Mouse (Mus musculus) frontal cortex, adult 2 months (tissue): ENCODE measurements at regions not wholly inside any gene's neighbourhood (a gene's known extent, or its start where the extent isn't known, plus 50 kb on each side); places are given as distances from the start of the nearest gene placed in this dataset.

Experiments used
- DNase-seq, 2 experiments: peaks; one replicate each; pipeline ENCODE4 v3.0.0; 2022; ENCODE audit warnings: low spot score in 1 of 2; ENCODE audit errors: extremely low spot score in 1 of 2

- peak in 1 of 2 experiments; percentile 42 for DNase-seq
Observed at GRCm38 (mm10) chrX:167152611-167153010, 56.5 kb downstream of the Tmsb4x start.

DNA sequence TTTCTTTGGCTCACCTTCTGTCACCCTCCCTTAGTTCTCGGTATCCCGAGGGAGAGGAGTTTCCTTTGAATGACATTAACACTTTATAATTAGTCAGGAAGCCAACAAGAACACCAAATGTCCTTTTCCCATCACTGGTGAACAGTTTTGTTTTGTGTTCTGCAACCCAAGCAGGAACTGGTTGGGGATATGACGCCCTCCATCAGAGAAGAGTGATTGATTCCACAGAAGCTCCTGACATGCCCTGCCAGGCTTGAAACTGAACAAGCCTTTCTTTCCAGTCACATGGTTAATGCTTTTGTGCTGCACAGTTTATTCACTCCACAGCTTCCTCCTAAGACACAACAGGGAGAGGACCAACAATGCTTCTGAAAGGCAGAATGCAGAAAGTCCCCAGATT lies 57.8 kb downstream of the Tmsb4x start:
- DNase-seq, result peak in 1 of 2 experiments; percentile 7

DNA sequence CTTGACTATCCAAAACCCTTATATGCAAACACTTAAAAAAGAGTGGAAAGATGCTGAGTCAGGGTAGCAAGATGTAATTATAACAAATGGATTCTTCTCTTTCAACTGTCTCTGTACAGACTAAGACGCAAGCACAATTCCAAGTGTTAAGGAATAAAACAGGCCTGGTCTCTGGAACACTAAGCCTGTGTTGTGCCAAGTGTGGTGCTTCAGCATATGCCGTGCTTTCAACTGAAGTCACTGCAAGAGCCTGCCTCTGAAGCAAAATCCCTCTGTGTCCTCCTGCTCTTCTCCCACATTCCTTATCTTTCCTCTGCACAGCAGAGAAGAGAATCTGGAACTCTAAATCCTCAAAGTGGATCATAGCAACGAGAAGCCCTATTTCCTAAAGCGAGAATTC lies 59.7 kb downstream of the Tmsb4x start:
- DNase-seq, result peak in 1 of 2 experiments; percentile 15

GRCm38 (mm10) chrX:167146513-167147360 lies 62.4 kb downstream of the Tmsb4x start:
- peak; percentile 21 to 36 for DNase-seq

DNA sequence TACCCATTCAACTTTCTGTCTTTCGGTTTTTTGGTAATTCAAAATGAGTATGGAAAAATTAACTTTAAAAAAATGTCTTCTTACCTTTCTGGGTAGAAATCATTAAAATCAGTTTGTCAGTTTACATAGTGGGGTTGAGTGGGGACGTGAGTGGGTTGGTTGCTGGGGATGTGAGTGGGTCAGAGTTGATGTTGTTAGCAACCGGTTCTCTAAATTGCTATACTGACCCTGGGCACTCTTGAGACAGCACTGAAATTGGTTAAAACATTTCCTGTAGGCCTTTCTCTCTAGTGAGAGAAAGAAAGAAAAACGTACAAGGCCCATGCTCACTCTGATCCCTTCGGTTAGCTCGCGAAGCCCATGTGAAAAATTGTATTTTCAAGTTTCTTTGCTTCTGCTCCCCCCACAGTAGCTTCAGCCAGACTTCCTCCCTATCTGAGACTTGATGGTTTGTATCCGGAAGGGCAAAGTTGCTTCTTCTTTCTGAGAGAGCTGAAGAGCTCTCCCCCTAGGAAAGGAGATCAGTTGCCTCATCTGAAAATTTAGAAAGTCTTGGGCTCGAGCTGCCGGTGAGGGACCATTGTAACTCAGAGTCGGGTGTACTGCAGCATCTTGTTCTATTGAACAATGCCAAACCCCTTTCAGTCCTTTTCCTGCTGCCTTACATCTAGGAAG lies 63.5 kb downstream of the Tmsb4x start:
- DNase-seq, result no peak

GRCm38 (mm10) chrX:167139110-167139509 lies 70.0 kb downstream of the Tmsb4x start:
- DNase-seq, result no peak

GRCm38 (mm10) chrX:167134250-167134649 lies 74.9 kb downstream of the Tmsb4x start:
- DNase-seq, result no peak

DNA sequence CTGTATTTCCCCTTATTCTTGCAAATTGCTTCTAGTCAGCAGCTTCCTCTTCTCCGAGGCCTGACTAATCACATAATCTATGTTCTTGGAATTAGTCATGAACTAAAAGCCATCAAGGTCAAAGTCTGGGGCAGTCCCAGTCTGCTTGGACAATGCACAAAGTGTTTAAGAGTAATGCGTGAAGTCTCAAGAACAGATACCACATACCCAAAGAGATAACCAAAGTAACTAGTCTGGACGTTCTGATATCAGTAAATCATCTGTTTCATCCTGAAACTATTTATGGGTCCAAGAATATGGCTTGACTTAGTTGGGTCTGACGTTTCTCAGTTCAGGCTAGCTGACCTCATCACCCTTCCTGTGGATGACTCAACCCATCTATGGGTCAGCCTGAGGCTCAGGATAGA lies 76.1 kb downstream of the Tmsb4x start:
- DNase-seq, result no peak

GRCm38 (mm10) chrX:167131317-167131716 lies 77.8 kb downstream of the Tmsb4x start:
- DNase-seq, result no peak

- DNase-seq, result no peak
Observed at GRCm38 (mm10) chrX:167130601-167131000, 78.5 kb downstream of the Tmsb4x start.

GRCm38 (mm10) chrX:167119288-167119687 lies 89.8 kb downstream of the Tmsb4x start:
- DNase-seq, result no peak

GRCm38 (mm10) chrX:167115096-167115495 lies 94.0 kb downstream of the Tmsb4x start:
- DNase-seq, result no peak

DNA sequence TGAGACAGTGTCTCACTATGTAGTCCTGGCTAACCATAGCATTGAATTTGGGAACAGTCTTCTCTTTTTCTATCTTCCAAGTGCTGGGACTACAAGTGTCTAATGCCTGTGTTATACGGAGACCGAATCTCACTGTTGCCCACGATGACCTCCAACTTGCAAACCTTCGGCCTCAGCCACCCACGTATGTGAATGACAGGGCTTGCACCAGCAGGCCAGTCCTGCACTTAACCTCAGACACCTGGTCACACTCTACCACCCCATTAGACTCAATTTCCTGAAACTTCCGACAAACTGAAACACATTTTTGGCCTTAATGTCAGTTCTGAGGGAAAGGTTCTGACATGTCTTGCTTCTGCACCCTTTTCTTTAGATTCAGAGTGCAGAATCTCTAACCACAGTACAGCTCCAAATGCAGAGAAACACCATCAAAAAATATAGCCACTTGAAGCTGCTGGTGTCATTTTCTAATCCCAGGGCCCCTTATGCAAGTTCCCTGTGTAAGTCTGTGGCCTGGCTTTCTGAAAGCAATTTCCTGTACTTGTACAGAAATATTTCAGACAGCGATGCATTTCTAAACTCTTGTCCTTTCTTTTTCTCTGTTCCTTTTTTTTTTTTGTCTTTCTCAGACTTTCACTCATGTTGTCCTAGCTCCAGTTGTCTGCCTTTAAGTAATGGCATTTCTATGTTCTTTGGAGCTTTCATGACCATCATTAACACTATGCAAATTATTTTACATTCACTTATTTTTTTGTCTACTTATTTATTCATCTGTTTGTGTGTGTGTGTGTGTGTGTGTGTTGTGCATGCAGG lies 97.8 kb downstream of the Tmsb4x start:
- no peak for DNase-seq

DNA sequence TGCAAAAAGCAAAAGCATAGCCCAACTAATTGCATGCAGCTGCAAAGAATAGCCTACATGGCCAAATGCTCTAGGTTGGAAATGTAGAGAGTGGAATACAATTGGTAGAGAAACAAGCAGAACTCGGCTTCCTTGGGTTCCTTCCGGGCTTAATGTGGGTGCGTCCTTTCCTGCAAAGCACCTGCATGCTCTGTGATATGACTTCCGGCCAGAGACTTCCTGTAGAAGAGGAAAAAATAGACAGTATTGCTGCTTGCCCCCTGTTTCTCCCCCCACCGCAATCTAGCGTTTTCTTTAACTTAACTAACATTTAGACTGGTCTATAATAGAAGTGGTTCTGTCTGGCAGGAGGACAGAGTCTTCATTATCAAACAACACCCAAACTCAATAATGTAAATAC lies 100.8 kb downstream of the Tmsb4x start:
- no peak for DNase-seq

- DNase-seq, result no peak
Observed at GRCm38 (mm10) chrX:167107469-167107868, 101.6 kb downstream of the Tmsb4x start.

DNA sequence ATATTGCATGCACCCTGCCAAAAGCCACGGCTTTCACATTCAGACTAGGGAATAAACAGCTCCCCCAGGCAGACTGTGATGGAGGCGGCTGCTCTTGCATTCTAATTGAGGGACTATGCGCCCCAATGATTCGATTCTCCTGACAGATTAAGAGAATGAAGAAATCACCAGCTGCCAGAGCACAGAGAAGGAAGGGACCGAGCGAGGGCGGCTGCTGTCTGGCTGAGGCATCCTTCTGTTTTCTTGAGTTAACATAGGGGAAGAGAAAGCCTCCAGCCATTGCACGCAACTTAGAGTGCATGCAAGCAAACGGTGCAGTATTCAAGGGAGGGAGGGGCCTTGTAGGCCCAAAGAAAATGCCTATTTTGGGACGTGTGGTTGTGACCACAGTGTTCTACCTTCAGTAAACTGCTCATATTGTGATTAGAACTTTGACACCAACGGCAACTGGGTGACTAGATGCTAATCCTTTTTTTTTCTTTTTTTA lies 103.1 kb downstream of the Tmsb4x start:
- peak in 1 of 2 experiments; percentile 33 for DNase-seq

DNA sequence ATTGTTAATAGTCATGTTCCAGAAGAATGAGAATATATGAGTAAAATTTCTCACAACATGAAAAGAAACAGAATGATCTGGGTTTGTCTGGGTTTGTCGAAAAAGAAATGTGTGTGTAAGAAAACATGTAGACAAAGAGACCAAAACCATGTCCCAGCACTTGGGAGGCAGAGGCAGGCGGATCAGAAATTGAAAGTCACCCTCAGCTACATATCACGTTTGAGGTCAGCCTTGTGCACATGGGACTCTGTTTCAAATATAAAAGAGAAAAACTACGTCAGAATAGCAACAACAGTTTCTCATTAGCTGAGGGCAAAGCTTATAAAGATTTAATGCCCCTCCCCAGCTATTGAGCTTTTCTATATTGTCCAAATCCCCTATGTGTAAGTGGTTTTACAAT lies 103.8 kb downstream of the Tmsb4x start:
- no peak for DNase-seq

GRCm38 (mm10) chrX:167104247-167104621 lies 104.9 kb downstream of the Tmsb4x start:
- DNase-seq, result no peak

- peak in 1 of 2 experiments; percentile 16 for DNase-seq
Observed at GRCm38 (mm10) chrX:167103501-167104246, 105.4 kb downstream of the Tmsb4x start.

DNA sequence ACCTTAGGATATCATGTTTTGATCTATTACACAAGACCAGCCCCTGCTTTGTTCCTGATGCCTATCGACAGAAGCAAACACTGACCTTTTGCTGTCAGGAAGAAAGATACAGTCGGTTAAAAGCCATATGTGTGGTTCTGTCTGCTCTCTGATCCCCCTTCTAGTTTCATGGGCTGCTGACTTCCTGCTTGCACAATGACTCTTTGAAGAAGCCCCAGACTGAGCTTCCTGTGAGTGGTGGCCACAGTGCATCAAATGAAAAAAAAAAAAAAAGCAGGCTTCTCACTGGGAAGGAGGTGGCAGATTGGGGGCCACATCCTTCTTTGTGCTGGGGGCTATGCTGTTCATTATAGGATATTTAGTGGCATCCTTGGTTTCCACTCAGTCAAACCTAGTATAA lies 107.2 kb downstream of the Tmsb4x start:
- no peak for DNase-seq
